Mouse (Mus musculus): Measurements from ENCODE around the gene Wars.
"Not testable (repeated sequence)": the region's sequence is repeated elsewhere in the genome, so short reads cannot be mapped to it uniquely, and the experiment has no call there.

The Wars gene

GRCm38 (mm10) chr12:108857589-108858184 is 36.3 kb downstream of the Wars start:
- ATAC-seq (ENCODE audit: insufficient number of reproducible peaks, low FRiP score, low TSS enrichment) = no peak

- no peak for ATAC-seq (ENCODE audit: insufficient number of reproducible peaks, low FRiP score, low TSS enrichment)
These were observed 36.9 kb downstream of the Wars start for GRCm38 (mm10) chr12:108857109-108857508.

- no peak for ATAC-seq (ENCODE audit: insufficient number of reproducible peaks, low FRiP score, low TSS enrichment)
These were observed 37.8 kb downstream of the Wars start for GRCm38 (mm10) chr12:108856186-108856585.

GRCm38 (mm10) chr12:108855081-108855480 is 38.9 kb downstream of the Wars start:
- ATAC-seq (ENCODE audit: insufficient number of reproducible peaks, low FRiP score, low TSS enrichment) = no peak

GRCm38 (mm10) chr12:108852822-108853221 is 41.2 kb downstream of the Wars start:
- no peak for ATAC-seq (ENCODE audit: insufficient number of reproducible peaks, low FRiP score, low TSS enrichment)

- no peak for ATAC-seq (ENCODE audit: insufficient number of reproducible peaks, low FRiP score, low TSS enrichment)
These were observed 43.1 kb downstream of the Wars start for GRCm38 (mm10) chr12:108850886-108851285.

- ATAC-seq (ENCODE audit: insufficient number of reproducible peaks, low FRiP score, low TSS enrichment) = no peak
These were observed 43.8 kb downstream of the Wars start for GRCm38 (mm10) chr12:108850129-108850528.

GRCm38 (mm10) chr12:108849488-108850022 is 44.4 kb downstream of the Wars start:
- ATAC-seq (ENCODE audit: insufficient number of reproducible peaks, low FRiP score, low TSS enrichment) = no peak

- not testable (repeated sequence) for ATAC-seq (ENCODE audit: insufficient number of reproducible peaks, low FRiP score, low TSS enrichment)
These were observed 45.9 kb downstream of the Wars start for GRCm38 (mm10) chr12:108848033-108848432.

GRCm38 (mm10) chr12:108842663-108843062 is 51.3 kb downstream of the Wars start:
- ATAC-seq (ENCODE audit: insufficient number of reproducible peaks, low FRiP score, low TSS enrichment) = no peak

GRCm38 (mm10) chr12:108841181-108841580 is 52.8 kb downstream of the Wars start:
- no peak for ATAC-seq (ENCODE audit: insufficient number of reproducible peaks, low FRiP score, low TSS enrichment)

- ATAC-seq (ENCODE audit: insufficient number of reproducible peaks, low FRiP score, low TSS enrichment) = no peak
These were observed 57.3 kb downstream of the Wars start for GRCm38 (mm10) chr12:108836722-108837121.

GRCm38 (mm10) chr12:108835840-108836409 is 58.0 kb downstream of the Wars start, which contains the start of the genes Slc25a29 and Slc25a47:
Slc25a29 (minus strand) TSS chr12:108835883.
Slc25a47 (plus strand) TSS chr12:108836046.
- peak; percentile 88 for ATAC-seq (ENCODE audit: insufficient number of reproducible peaks, low FRiP score, low TSS enrichment)

- peak; percentile 23; the same call in 1 of the 2 replicates for ATAC-seq (ENCODE audit: insufficient number of reproducible peaks, low FRiP score, low TSS enrichment)
These were observed 58.6 kb downstream of the Wars start for GRCm38 (mm10) chr12:108835208-108835839.

GRCm38 (mm10) chr12:108834786-108835185 is 59.2 kb downstream of the Wars start:
- ATAC-seq (ENCODE audit: insufficient number of reproducible peaks, low FRiP score, low TSS enrichment) = no peak

- ATAC-seq (ENCODE audit: insufficient number of reproducible peaks, low FRiP score, low TSS enrichment) = no peak
These were observed 59.6 kb downstream of the Wars start for GRCm38 (mm10) chr12:108834337-108834736.

- ATAC-seq (ENCODE audit: insufficient number of reproducible peaks, low FRiP score, low TSS enrichment) = no peak
These were observed 60.6 kb downstream of the Wars start for GRCm38 (mm10) chr12:108833408-108833807.

GRCm38 (mm10) chr12:108832851-108833250 is 61.1 kb downstream of the Wars start:
- ATAC-seq (ENCODE audit: insufficient number of reproducible peaks, low FRiP score, low TSS enrichment) = 0 out of 2 replicates have a peak, but pooled peaks have one; percentile 12

GRCm38 (mm10) chr12:108831966-108832643 is 61.9 kb downstream of the Wars start:
- no peak for ATAC-seq (ENCODE audit: insufficient number of reproducible peaks, low FRiP score, low TSS enrichment)

- no peak for ATAC-seq (ENCODE audit: insufficient number of reproducible peaks, low FRiP score, low TSS enrichment)
These were observed 63.6 kb downstream of the Wars start for GRCm38 (mm10) chr12:108830358-108830757.

- no peak for ATAC-seq (ENCODE audit: insufficient number of reproducible peaks, low FRiP score, low TSS enrichment)
These were observed 64.3 kb downstream of the Wars start for GRCm38 (mm10) chr12:108829636-108830035.
